Mouse (Mus musculus) G1E-ER4 (cell line): ENCODE results near the gene Tfip11. TPM values are rescaled to one million over a fixed set of nuclear protein-coding genes. Genes with fewer than 3 reads are reported as not detected.

ENCODE experiments used
- GATA1 ChIP-seq: IDR thresholded peaks from one replicate; pipeline ENCODE4 v1.8.0; 2012; ENCODE audit warnings: low read length, inconsistent platforms
- polyA plus RNA-seq: library from polyadenylated mRNA; stranded (reverse); fragments of >175 nt; gene quantifications from 2 replicates; pipeline ENCODE4 v1.2.3, GENCODE M21; 2012

Tfip11 gene
- polyA plus RNA-seq, 1 experiment: 67.1 TPM

DNA sequence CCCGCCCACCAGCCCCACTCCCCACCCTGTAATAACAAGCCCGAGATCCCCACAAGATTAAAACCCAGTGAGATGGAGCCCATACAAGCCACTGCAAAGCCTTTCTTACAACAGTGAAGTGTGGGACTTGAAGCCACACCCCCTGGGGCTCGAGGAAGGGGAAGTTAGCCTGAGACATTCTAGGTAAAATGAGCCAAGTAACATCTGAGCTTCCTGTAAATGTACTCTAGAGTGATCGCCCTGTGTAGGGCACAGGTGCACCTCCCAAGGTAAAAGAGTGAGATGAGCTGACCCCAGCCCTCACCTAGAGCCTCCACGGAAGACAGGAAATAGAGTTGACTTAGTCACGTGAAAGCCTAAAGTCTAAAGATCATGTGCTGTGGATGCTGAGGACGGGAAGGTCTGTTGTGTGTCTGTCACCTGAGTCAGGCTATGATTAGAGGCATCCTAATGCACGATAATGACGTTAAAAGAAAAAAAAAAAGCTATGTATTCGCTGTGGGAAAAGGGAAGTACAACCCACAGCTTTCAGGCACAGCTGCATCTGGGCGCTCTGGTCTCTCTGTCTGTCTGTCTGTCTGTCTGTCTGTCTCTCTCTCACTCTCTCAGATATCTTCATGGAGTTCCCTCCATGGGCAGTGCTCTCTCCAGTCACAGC is 39.0 kb upstream of the Tfip11 start:
- no peak for TF ChIP-seq GATA1

DNA sequence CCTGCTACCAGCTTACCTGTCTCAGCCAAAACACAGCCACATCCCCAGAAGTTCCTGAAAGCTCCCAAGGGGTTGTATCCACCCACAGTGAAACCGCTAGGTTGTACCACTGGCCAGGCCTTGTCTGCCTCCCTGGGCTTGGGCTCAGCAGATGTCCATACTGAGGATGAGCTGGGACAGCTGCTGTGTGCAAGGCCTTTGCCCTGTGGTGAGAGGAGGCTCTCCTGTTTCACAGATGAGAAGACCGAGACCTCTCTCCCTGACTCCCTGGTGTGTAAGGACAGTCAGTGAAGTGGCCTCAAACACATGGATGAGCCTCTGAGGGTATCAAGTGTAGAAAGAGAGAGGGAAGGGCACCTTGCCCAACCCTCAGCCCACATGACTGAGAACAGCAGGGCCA is 38.5 kb upstream of the Tfip11 start:
- TF ChIP-seq GATA1: no peak

DNA sequence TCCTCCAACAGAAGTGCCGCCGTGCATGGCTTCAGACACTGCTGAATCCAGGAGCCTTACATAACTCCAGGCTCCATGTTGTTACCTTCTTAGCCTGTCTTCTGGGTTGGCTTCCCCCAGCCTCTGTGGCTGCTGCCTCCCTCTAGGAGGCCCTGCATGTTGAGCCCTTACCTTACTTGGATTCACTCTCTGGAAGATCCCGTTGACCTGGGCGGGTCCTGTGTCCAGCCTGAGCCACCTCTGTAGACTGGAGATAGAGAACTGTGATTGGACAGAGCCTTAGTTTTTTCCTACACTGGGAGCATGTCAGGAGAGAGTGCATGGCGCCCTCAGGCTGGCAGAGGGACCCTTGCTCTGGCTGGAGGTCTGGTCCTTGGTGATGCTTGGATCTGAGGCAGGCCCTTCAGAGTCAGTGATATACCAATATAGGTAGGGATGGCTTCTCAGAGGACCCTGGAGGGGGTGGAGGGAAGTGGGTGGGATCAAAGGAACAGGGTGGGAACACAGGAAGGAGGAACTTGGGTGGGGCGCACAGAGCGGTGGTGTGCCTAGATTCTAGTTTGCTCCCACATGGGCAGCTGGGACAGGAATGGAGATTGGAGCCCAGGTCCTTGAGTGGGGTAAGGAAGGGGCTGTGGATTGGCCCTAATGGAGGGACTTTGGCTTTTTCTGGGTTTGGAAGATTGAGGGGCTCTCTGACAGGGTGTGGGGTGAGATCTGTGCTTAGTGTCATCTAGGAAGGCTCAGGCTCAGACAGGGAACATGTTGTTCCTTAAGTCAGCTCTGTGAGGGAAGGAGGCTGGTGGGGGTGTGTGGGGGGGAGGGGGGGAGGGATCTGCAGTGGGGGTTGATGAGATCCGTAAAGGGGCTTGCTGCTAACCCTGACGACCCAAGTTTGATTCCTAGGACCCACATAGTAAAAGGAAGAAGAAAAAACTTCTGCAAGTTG is 37.7 kb upstream of the Tfip11 start:
- no peak for TF ChIP-seq GATA1

DNA sequence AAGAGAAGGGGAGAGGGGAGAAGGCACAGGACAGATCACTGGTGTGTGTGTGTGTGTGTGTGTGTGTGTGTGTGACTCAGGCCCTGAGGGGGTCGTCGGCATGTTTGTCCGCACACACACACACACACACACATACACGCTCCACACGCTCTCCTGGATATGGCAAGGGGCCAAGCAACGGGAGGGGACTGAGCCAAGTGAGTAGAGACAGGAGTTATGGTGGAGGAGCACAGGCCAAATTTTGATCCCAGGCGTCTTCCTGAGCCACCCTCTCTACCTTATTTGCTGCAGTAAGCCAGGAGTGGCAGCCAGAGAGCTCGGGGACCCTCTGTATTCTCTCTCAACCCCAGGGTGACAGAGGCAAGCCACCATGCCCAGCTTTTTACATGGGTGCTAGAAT is 36.9 kb upstream of the Tfip11 start:
- TF ChIP-seq GATA1: no peak

- no peak for TF ChIP-seq GATA1
These were observed 36.2 kb upstream of the Tfip11 start for GRCm38 (mm10) chr5:112289819-112290535.

GRCm38 (mm10) chr5:112290536-112290880 is 35.6 kb upstream of the Tfip11 start:
- no peak for TF ChIP-seq GATA1

DNA sequence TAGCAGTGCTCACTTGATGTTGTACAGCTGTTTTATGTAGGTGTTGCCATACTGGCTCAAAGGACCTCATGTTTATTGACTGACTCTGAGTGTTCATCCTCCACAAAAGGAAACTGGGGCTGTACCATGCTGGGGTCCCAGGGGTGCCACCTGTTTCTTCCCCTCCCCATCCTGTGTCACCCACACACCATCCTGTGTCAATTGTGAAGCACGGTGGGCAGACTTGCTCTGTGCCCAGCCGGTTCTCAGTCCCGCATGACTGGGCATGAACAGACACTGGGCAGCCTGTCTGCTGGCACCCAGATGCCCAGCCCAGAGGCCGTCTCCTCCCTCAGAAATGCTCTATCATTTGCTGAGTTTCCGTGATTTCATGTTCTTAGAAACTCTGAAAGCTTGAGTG is 34.3 kb upstream of the Tfip11 start:
- TF ChIP-seq GATA1: no peak

- no peak for TF ChIP-seq GATA1
These were observed 33.7 kb upstream of the Tfip11 start for GRCm38 (mm10) chr5:112292343-112292980.

- no peak for TF ChIP-seq GATA1
These were observed 32.4 kb upstream of the Tfip11 start for GRCm38 (mm10) chr5:112293800-112294199.

- TF ChIP-seq GATA1: no peak
These were observed 31.5 kb upstream of the Tfip11 start for GRCm38 (mm10) chr5:112294696-112295095.

DNA sequence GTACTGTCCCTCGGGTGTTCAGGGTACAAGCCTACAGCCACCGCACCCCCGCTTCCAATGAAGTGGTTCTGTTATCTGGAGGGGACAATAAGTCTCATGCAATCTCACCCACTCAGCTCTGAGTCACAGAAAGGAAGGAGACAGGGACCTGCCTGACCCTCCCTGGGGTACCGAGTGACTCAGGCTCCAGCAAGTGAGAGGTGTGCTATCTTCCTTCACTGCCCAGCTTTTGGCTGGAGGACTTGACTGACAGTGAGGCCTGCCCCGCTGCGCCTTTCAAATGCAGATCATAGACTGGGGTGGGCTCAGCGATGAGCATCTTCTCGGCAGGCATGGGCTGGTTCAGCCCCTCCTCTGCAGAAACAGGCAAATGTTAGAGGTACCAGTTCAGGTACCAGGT is 31.0 kb upstream of the Tfip11 start:
- TF ChIP-seq GATA1: no peak

DNA sequence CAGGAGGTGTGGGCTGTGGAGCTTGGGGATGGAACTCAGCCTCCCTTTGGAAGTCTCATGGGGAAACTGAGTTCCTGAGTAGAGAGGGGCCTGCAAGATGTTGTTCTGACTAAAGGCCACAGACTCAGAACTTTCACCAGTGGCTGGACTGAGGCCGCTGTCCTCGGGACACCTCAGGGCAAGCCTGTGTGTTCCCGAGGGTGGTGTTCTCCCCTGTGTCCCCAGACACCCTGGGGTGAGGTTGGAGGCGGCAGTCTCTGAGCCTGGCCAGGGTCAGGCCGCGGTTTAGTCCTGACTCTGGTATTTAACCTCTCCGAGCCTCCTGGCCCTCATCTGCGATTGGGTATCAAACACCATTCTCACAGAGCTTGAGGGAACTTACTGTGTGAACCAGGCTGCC is 30.6 kb upstream of the Tfip11 start:
- TF ChIP-seq GATA1: no peak

DNA sequence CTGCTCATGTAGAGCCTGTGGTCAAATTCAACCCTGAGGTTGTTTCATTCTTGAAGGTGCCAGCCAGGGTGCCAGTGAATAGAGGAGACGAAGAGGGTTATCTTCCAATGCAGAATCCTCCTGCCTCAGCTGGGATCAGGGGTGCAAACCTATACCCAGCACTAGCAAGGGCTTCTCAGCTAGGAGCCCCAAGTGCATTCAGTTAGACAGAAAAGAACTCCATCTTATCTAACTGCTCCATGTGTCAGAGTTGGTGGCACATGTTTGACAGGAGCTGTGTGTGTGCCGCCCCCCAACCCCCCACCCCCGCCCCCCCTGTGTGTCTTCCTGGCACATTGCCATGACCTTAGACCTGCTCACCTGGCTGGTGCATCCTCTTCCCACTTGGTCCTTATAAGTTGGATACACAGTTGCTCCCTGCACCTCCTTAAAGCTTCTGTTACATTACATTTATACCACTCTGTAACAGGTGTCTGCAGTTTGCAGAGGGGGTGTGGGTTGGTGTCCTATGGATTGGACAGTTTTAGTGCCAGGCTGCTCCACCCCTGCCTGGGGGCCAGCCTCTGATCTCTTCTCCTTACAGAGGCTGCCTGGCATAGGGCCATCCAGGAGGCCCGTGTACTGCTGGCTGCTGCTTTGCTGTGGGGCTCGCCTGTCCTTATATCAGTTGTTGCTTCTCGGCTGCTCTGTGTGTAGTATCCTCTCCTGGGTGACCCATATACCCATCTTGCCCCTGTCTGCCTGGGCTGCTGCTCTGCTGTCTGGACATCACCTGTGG is 29.6 kb upstream of the Tfip11 start:
- TF ChIP-seq GATA1: no peak

DNA sequence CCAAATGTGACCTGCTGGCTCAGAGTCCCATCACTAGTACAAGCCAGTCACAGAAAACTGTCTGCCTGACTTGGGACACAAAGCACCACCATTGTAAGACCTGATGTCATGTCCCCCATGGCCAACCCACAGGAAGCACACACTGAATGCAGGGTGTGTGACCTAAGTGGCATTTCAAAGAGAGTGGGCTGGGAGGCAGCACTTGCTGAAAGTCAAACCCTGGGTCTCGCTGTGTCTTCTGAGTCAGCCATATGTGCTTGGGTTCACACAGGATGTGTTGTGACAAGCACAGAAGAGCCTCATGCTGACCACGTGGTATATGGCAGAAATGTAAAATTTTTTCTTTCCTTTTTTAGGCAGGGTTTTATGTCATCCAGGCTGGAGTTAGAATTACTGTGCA is 28.9 kb upstream of the Tfip11 start:
- no peak for TF ChIP-seq GATA1
